Mouse (Mus musculus) CH12.LX (cell line): ENCODE measurements at regions not wholly inside any gene's neighbourhood (a gene's known extent, or its start where the extent isn't known, plus 50 kb on each side); places are given as distances from the start of the nearest gene placed in this dataset.

Experiments used
- DNase-seq: peaks from one replicate; pipeline ENCODE4 v3.0.0-alpha.2; 2013; ENCODE audit errors: extremely low read depth
- H3K27ac ChIP-seq: 2 replicates; pipeline ENCODE4 v1.5.1; 2012; ENCODE audit warnings: low read depth, mild to moderate bottlenecking, control low read depth, moderate library complexity; ENCODE audit not compliant: insufficient read depth
- H3K27me3 ChIP-seq: replicated peaks from 2 replicates; pipeline ENCODE3; 2012; ENCODE audit warnings: inconsistent platforms
- H3K36me3 ChIP-seq, 2 experiments: replicated peaks in 1 of 2; 2 replicates each; pipeline versions ENCODE3 to v1.6.1; 2012; ENCODE audit warnings: inconsistent platforms in 1 of 2, low read length in 1 of 2, mild to moderate bottlenecking in 1 of 2, mixed read lengths in 1 of 2, moderate library complexity in 1 of 2; ENCODE audit not compliant: control insufficient read depth in 1 of 2, insufficient read depth in 1 of 2
- H3K4me1 ChIP-seq, 2 experiments: 2 replicates each; pipeline ENCODE4 v1.6.1; 2012; ENCODE audit warnings: inconsistent platforms in 1 of 2, moderate library complexity in 1 of 2; ENCODE audit not compliant: insufficient read depth in 2 of 2, control insufficient read depth in 1 of 2
- H3K4me2 ChIP-seq: 2 replicates; pipeline ENCODE4 v1.6.1; 2012; ENCODE audit warnings: low read depth, mild to moderate bottlenecking, control low read depth; ENCODE audit not compliant: poor library complexity, insufficient read depth, severe bottlenecking
- H3K4me3 ChIP-seq, 3 experiments: fragments of 150-350 bp in 1 of 3; sonication (generic) in 1 of 3; replicated peaks in 1 of 3; 2 replicates each; pipeline versions ENCODE3 to v1.5.1; 2011 to 2012; ENCODE audit warnings: low read depth in 2 of 3, low read length in 2 of 3, mild to moderate bottlenecking in 2 of 3, moderate library complexity in 2 of 3, control low read depth in 1 of 3, improper control_type of control experiment in 1 of 3, inconsistent platforms in 1 of 3, mixed read lengths in 1 of 3; ENCODE audit not compliant: poor library complexity in 1 of 3
- H3K79me2 ChIP-seq: replicated peaks from 2 replicates; pipeline ENCODE4 v1.6.1; 2012; ENCODE audit warnings: mild to moderate bottlenecking, moderate library complexity; ENCODE audit not compliant: control insufficient read depth, poor library complexity, insufficient read depth, severe bottlenecking; ENCODE audit errors: extremely low read depth
- H3K9ac ChIP-seq: 2 replicates; pipeline ENCODE4 v1.6.1; 2012; ENCODE audit warnings: low read depth, mild to moderate bottlenecking, control low read depth, moderate library complexity; ENCODE audit not compliant: insufficient read depth
- H3K9me3 ChIP-seq: replicated peaks from 2 replicates; pipeline ENCODE3; 2012; ENCODE audit warnings: low read length, inconsistent platforms, mixed read lengths
- ELF1 ChIP-seq: IDR thresholded peaks from 2 replicates; pipeline ENCODE4 v1.6.1; 2014; ENCODE audit warnings: low read depth, mild to moderate bottlenecking, inconsistent platforms, low read length, improper control_type of control experiment
- EP300 ChIP-seq: IDR thresholded peaks from 2 replicates; pipeline ENCODE4 v1.6.1; 2011; ENCODE audit warnings: low read length, improper control_type of control experiment
- HCFC1 ChIP-seq: IDR thresholded peaks from 2 replicates; pipeline ENCODE4 v1.6.1; 2012; ENCODE audit warnings: low read depth, mild to moderate bottlenecking, inconsistent platforms, low read length, improper control_type of control experiment
- JUND ChIP-seq: conservative IDR thresholded peaks from 2 replicates; pipeline ENCODE4 v1.6.1; 2011; ENCODE audit warnings: low read depth, low read length, improper control_type of control experiment
- MYC ChIP-seq: IDR thresholded peaks from 2 replicates; pipeline ENCODE4 v1.6.1; 2011; ENCODE audit warnings: low read depth, mild to moderate bottlenecking, improper control_type of control experiment, low read length
- NELFE ChIP-seq: IDR thresholded peaks from 2 replicates; pipeline ENCODE4 v1.6.1; 2011; ENCODE audit warnings: low read depth, low read length, improper control_type of control experiment
- PAX5 ChIP-seq: IDR thresholded peaks from 2 replicates; pipeline ENCODE4 v1.6.1; 2012; ENCODE audit warnings: low read length, inconsistent platforms, mixed read lengths
- TBP ChIP-seq: conservative IDR thresholded peaks from 2 replicates; pipeline ENCODE4 v1.6.1; 2011; ENCODE audit warnings: low read depth, low read length, improper control_type of control experiment
- UBTF ChIP-seq: IDR thresholded peaks from 2 replicates; pipeline ENCODE4 v1.6.1; 2012; ENCODE audit warnings: low read depth, mild to moderate bottlenecking, inconsistent platforms, low read length, improper control_type of control experiment, moderate library complexity
- dilution Hi-C: fragments of 300-500 bp; cut with MboI; formaldehyde crosslinking; loops from 2 replicates; pipeline ENCODE4 v1.14.3; 2020; ENCODE audit warnings: low sequenced_read_pairs; ENCODE audit not compliant: extremely low pct_unique_long_range_greater_than_20kb, extremely low pct_ligation_motif_present
- in situ Hi-C: fragments of 300-500 bp; cut with MboI; formaldehyde crosslinking; loops from 3 replicates; pipeline ENCODE4 v1.14.3; 2019; ENCODE audit warnings: low sequenced_read_pairs, low pct_ligation_motif_present, low pct_unique_long_range_greater_than_20kb, mixed read lengths

GRCm38 (mm10) chr1:167547248-167547647 is 50.9 kb upstream of the Rxrg start:
- H3K27me3 ChIP-seq, result peaks cover 34% of the 10 kb centered on the region
- H3K9ac ChIP-seq, result no peak overlapping the region
- H3K9me3 ChIP-seq, result no peaks in the 10 kb centered on the region
- dilution Hi-C loops (no loop called here), in situ Hi-C loops (no loop called here)
- no peak for DNase-seq
- no peak overlapping the region for H3K4me2 ChIP-seq
- no peaks in the 10 kb centered on the region for H3K79me2 ChIP-seq
- no peak overlapping the region for H3K4me3 ChIP-seq
- no peaks in the 10 kb centered on the region for H3K4me1 ChIP-seq
- TF ChIP-seq EP300 (no peak), TBP (no peak), NELFE (no peak), UBTF (no peak), PAX5 (no peak), ELF1 (no peak), MYC (no peak), JUND (no peak), HCFC1 (no peak)
- no peak overlapping the region for H3K27ac ChIP-seq
- no peaks in the 10 kb centered on the region for H3K36me3 ChIP-seq
